9 mouse cellular contexts compared by ENCODE assay signal in genomic region chr4:120615528-120616081, GRCm38 (mm10). TPM values are rescaled to one million over a fixed set of nuclear protein-coding genes. Genes with fewer than 3 reads are reported as not detected.
DNase-seq lines count a peak whose midpoint lies in the region; ATAC-seq and TF ChIP-seq lines count a peak whose summit lies in the region.
"Had no signal": no experiment of that assay in that cellular context is flagged by ENCODE, and none has a peak within 500 bp of the region (broad histone marks: within the 10 kb centered on the region; RNA-seq: fewer than 3 reads in every experiment).

No protein-coding gene starts in this region.

- no peaks in the 10 kb centered on the region for H3K9me3 ChIP-seq in heart, embryonic 10.5 days
- H3K9me3 ChIP-seq in kidney, postnatal 0 days (replicated peaks; ENCODE audit: low read length), result no peaks in the 10 kb centered on the region
- H3K9me3 ChIP-seq: embryonic facial prominence, embryonic 15.5 days had no signal

- peak overlapping the region; percentile 94 for H3K27ac ChIP-seq in heart, embryonic 10.5 days
- peak overlapping the region; percentile 50; the same call in 1 of the 2 replicates for H3K27ac ChIP-seq in kidney, postnatal 0 days
- H3K27ac ChIP-seq: embryonic facial prominence, embryonic 15.5 days had no signal

- ATAC-seq in kidney, postnatal 0 days (replicated peaks; ENCODE audit: low FRiP score, low read depth), result no peak

- no peak overlapping the region for H3K4me2 ChIP-seq in kidney, postnatal 0 days (ENCODE audit: low read length)
- H3K4me2 ChIP-seq in myocyte (ENCODE audit: low read depth), result no peak overlapping the region
- H3K4me2 ChIP-seq: embryonic facial prominence, embryonic 15.5 days had no signal

- H3K27me3 ChIP-seq in heart, embryonic 10.5 days (ENCODE audit: insufficient read depth, poor library complexity, severe bottlenecking), result no peaks in the 10 kb centered on the region
- no peaks in the 10 kb centered on the region for H3K27me3 ChIP-seq in kidney, postnatal 0 days (ENCODE audit: insufficient read depth, low read length)
- peaks cover 7% of the 10 kb centered on the region for H3K27me3 ChIP-seq in myocyte (ENCODE audit: control insufficient read depth, insufficient read depth, insufficient read length)
- H3K27me3 ChIP-seq: embryonic facial prominence, embryonic 15.5 days had no signal

- peaks cover 63% of the 10 kb centered on the region for H3K4me1 ChIP-seq in heart, embryonic 10.5 days
- peaks cover 3% of the 10 kb centered on the region; the same call in 1 of the 2 replicates for H3K4me1 ChIP-seq in kidney, postnatal 0 days (replicated peaks; ENCODE audit: insufficient read depth, low read length)
- H3K4me1 ChIP-seq: embryonic facial prominence, embryonic 15.5 days had no signal

- 27% methylated on average over 10 of the region's 10 CpGs for WGBS in heart, embryonic 10.5 days
- WGBS in kidney, postnatal 0 days, result 24% methylated on average over 10 of the region's 10 CpGs

- no peak for TF ChIP-seq POLR2A in myocyte (IDR thresholded peaks at IDR 0.05; ENCODE audit: insufficient read length, low read depth)

- H3K9ac ChIP-seq in kidney, postnatal 0 days (ENCODE audit: low read depth, low read length), result no peak overlapping the region
- H3K9ac ChIP-seq: embryonic facial prominence, embryonic 15.5 days had no signal

- no peak overlapping the region for H3ac ChIP-seq in myocyte (ENCODE audit: control insufficient read depth, insufficient read length)

- TF ChIP-seq CTCF in kidney, postnatal 0 days (IDR thresholded peaks at IDR 0.05; ENCODE audit: low read depth), result no peak

- H3K36me3 ChIP-seq in heart, embryonic 10.5 days, result no peaks in the 10 kb centered on the region
- no peaks in the 10 kb centered on the region for H3K36me3 ChIP-seq in kidney, postnatal 0 days (ENCODE audit: insufficient read depth, low read length)
- no peaks in the 10 kb centered on the region for H3K36me3 ChIP-seq in myocyte (ENCODE audit: control insufficient read depth, insufficient read depth)
- H3K36me3 ChIP-seq: embryonic facial prominence, embryonic 15.5 days had no signal

- DNase-seq in gastrocnemius, adult 18-20 months (ENCODE audit: low spot score), result peak; percentile 33
- DNase-seq in gastrocnemius, postnatal 4 days (ENCODE audit: low spot score in 2 of 2), result no peak
- peak; percentile 71 to 79 for DNase-seq in cerebellum, postnatal 25 days
- peak; percentile 96 for DNase-seq in heart, embryonic 10.5 days (ENCODE audit: low spot score)
- peak; percentile 21 for DNase-seq in kidney, postnatal 0 days (ENCODE audit: low spot score)
- peak; percentile 62 for DNase-seq in thymus, postnatal 14 days
- DNase-seq in natural killer cell, adult 2 months (ENCODE audit: low spot score in 2 of 2), result no peak

- no peak overlapping the region for H3K4me3 ChIP-seq in heart, embryonic 10.5 days
- H3K4me3 ChIP-seq in kidney, postnatal 0 days (replicated peaks; ENCODE audit: low read depth, low read length), result no peak overlapping the region
- H3K4me3 ChIP-seq in myocyte, result no peak overlapping the region
- H3K4me3 ChIP-seq: embryonic facial prominence, embryonic 15.5 days had no signal

- no peaks in the 10 kb centered on the region for H3K79me2 ChIP-seq in myocyte (ENCODE audit: control insufficient read depth, insufficient read depth)

TF ChIP-seq in myocyte, 11 proteins besides CTCF, POLR2A, EP300 and RAD21:
- TF ChIP-seq SRF (IDR thresholded peaks at IDR 0.05; ENCODE audit: control insufficient read depth, insufficient read length, low read depth) (peak; percentile 90), MYOD1 (IDR thresholded peaks at IDR 0.05; ENCODE audit: control insufficient read depth in 1 of 3, insufficient read length in 2 of 3, low read depth in 2 of 3) (no peak)

RNA-seq across cellular contexts. Expression of gene Gm8439, which starts 27.1 kb away (rescaled TPM):
- not detected for total RNA-seq in gastrocnemius, adult 18-20 months (2021)
- total RNA-seq in gastrocnemius, postnatal 4 days (2021), result not detected
- 0.36 and 0.41 TPM in 2 replicates for polyA plus RNA-seq in heart, embryonic 10.5 days (2016; fragmentation: Nextera tagmentation; extraction: Ambion mirVana)
- 0.38 and 0.54 TPM in 2 replicates for polyA plus RNA-seq in kidney, postnatal 0 days (2015; fragmentation: Nextera tagmentation; extraction: Ambion mirVana)
- not detected for polyA plus RNA-seq in myocyte (2012; fragmentation: generic; extraction: Trizol)
- polyA plus RNA-seq: embryonic facial prominence, embryonic 15.5 days had no signal

RNA-seq across cellular contexts. Expression of gene Ctps, which starts 45.5 kb away (rescaled TPM):
- 10 to 100 TPM; 11.3 to 15.1 TPM for total RNA-seq in gastrocnemius, adult 18-20 months (2021)
- 10 to 100 TPM; 33.4 to 35.3 TPM for total RNA-seq in gastrocnemius, postnatal 4 days (2021)
- polyA plus RNA-seq in heart, embryonic 10.5 days (2016; fragmentation: Nextera tagmentation; extraction: Ambion mirVana), result 114 and 117 TPM in 2 replicates
- polyA plus RNA-seq in kidney, postnatal 0 days (2015; fragmentation: Nextera tagmentation; extraction: Ambion mirVana), result 42.4 and 48.5 TPM in 2 replicates
- 38.8 TPM for polyA plus RNA-seq in myocyte (2012; fragmentation: generic; extraction: Trizol)

RNA-seq across cellular contexts. Expression of gene Cited4, which starts 50.8 kb away (rescaled TPM):
- 10 to 100 TPM; 11.9 to 18.0 TPM for total RNA-seq in gastrocnemius, adult 18-20 months (2021)
- total RNA-seq in gastrocnemius, postnatal 4 days (2021), result 10 to 100 TPM; 12.4 to 14.6 TPM
- 47.3 and 47.5 TPM in 2 replicates for polyA plus RNA-seq in heart, embryonic 10.5 days (2016; fragmentation: Nextera tagmentation; extraction: Ambion mirVana)
- 17.5 and 17.9 TPM in 2 replicates for polyA plus RNA-seq in kidney, postnatal 0 days (2015; fragmentation: Nextera tagmentation; extraction: Ambion mirVana)
- polyA plus RNA-seq in myocyte (2012; fragmentation: generic; extraction: Trizol), result not detected

Comparison
In these comparisons a context has a peak if more than half of its experiments do, and no peak if none do; other contexts are left out.
1. DNase-seq: peak in gastrocnemius, adult 18-20 months (single experiment), cerebellum, postnatal 25 days (2 of 2), heart, embryonic 10.5 days (single experiment), kidney, postnatal 0 days (single experiment) and thymus, postnatal 14 days (single experiment); none in gastrocnemius, postnatal 4 days (0 of 2) and natural killer cell, adult 2 months (0 of 2).
2. RNA of gene Cited4, which starts 50.8 kb away (polyA plus RNA-seq): 47.3 to 47.5 TPM in heart, embryonic 10.5 days and 17.5 to 17.9 TPM in kidney, postnatal 0 days; not detected in myocyte (single experiment); every median in the first group is over 10 times any median in the second.